Mouse (Mus musculus) fat pad, adult 2 months (tissue): ENCODE measurements around the gene Tvp23a.

Experiments used
- DNase-seq: peaks from one replicate; pipeline ENCODE4 v3.0.0-alpha.2; 2011; ENCODE audit warnings: low read depth, low spot score; ENCODE audit errors: extremely low read depth

Tvp23a gene

DNA sequence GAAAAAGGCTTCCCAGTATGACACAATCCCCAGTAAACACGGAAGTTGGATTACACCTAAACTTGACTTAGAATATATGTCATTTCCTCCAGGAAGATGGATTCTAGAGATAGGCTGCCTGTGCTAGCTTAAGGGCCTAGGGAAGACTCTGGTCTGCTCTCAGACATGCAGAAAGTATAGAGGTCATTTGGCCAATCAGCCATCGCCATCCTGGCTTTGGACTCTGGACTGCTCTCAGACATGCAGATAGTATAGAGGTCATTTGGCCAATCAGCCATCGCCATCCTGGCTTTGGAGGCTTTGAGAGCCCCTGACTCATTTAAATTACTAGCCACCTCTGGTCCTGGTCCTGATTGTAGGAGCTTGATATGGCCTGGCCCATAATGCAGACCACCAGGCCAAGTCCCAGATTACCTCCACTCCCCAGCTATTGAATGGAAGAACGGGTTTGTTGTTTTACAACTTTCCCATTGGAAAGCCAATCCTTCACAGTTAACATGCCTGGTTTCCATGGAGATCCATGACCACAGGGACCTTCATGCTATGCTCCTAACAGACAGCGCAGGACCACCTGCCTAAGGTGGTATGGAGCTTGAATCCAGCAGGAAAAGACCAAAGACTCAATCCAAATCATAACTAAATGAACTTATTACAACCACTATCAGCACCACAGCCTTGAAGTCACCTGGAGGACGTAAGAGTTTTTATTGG, 6.9 kb upstream of the Tvp23a start:
- no peak for DNase-seq

DNA sequence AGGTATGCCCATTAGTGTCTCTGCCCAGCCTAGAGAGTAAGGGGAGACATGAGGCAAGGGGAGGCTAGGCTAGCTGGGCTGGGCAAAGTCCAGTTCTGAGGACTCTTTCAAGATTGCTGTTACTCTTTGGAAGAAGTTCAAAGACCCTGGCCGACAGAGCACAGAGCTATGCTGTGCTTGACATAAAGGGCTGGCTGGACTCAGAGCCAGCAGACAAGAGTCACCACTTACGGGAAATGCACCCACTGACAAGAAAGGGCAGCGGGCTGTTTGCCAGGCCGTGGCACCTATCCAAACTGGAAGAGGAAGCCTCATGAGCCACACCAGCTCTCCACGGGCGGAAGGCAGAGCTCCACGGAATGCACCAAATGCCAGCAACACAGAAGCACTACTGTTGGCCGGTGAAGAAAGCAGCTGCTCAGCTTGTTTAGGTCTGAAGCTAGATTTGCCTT, 5.3 kb upstream of the Tvp23a start:
- DNase-seq: no peak

DNA sequence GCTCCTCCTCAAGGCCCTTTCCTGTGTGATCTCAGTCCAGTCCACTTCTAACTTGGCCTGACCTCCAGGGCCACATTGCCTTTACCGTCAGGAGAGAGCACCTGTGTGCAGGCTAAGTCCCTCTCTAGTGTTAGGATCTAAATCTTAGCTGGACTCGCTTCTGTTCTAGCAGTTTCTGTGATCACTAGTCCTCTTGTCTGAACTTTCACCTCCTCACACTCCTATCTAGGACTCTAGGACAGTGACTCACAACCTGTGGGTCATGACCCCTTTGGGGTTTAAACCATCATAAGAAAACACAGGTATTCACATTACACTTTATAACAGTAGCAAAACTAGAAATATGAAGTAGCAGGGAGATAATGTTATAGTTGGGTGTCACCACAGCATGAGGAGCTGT, 4.7 kb upstream of the Tvp23a start:
- no peak for DNase-seq

DNA sequence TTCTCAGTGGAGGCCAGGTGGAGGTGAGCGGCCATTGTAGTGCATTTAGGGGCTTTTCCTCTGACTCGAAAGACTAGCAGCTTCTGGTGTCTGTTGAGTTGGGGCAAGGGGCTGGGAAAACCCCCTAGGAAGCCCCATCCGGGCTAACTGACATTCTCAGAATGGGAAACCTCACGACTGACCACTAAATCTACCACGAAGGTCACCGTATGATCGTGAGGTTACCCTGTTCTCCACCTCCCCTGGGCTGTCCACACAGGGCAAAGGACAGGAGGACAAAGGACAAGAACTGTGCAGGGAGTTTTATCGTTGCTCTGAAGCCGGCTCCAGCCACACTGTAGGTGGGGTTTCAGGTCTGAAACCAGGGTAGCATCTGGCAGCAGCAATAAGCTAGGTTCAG, 1.8 kb upstream of the Tvp23a start:
- DNase-seq: no peak

DNA sequence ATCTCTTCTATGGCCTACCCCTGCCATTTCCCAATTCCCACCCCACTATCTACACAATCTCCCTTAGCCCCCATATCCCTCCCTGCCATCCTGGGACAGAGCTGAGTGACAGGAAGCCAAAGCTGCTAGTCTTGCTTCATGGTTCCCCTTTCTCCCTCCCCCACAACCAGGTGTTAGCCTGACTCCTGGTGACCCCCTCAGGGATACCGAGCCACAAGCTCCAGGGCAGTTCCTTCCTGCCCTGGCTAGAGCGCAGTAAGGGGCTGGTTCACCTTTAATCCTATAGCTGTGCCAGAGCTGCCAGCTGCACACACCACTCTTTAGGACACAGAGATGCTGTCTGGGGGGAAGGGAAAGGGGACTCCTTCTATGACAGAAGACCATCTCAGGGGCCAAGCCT, 619 bp upstream of the Tvp23a start:
- DNase-seq: no peak

DNA sequence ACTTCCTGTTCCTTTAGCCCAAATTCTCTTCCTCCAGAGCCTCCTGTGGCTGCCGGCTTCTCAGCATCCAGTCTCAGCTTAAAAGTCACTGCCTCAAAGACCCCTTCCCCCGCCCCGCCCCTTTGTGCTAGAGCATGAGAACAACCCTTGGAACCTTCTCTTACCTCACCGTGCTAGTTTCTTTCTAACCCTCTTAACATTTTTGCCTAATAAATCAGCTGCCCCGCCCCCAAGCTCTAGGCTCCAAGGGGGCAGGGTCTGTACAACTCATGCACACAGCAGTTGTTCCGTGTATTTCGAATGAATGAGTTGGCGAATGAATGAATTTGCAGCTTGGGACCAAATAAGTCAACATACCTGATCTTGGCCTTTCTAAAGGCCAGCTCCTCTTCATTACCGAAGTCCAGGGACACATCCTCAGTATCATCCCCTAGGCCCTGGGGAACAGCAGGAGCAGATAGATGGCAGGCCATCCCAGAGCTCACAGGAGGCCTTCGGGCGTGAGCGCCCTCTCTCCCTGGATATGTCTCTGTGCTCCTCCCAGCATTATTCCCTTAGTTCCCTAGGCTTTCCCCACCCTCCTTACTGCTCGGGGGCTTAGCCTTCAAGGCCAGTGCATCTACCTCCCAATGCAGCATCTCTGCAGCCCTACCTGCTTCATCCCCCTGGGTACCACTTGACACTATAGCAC, 444 bp downstream of the Tvp23a start:
- no peak for DNase-seq

DNA sequence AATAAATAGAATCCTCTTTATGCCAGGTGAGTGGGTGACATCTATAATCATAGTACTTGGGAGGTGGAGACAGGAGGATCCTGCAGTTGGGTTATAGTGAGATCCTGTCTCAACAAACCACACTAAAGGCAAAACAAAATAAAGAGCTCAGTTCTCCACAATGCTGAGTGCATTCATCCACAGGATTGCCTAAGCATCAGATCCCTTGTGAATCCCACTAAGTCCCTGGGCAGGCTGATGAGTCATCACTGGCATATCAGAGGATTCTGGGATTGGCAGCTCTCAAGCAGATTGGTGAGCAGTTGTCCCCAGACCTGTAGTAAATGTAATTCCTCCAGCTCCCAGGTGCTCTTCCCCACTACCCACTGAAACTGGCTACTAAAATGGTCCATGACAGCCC, 3.4 kb downstream of the Tvp23a start:
- no peak for DNase-seq

DNA sequence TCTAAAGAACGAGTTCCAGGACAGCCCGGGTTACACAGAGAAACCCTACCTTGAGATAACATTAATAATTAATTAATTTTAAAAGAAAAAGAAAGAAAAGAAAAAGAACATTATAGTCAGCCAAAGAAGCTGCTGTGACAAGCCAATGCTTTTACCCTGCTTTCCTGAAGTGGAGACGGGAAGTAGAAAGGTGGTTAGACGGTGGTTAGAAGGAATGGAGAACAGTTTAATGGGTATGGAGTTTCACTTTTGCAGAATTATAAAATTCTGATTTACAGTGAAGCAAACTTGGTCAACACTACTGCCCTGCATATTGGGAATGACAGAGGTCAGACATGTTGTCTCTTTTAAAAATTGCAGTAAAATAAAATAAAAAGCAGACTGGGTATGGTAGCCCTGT, 5.4 kb downstream of the Tvp23a start:
- no peak for DNase-seq

DNA sequence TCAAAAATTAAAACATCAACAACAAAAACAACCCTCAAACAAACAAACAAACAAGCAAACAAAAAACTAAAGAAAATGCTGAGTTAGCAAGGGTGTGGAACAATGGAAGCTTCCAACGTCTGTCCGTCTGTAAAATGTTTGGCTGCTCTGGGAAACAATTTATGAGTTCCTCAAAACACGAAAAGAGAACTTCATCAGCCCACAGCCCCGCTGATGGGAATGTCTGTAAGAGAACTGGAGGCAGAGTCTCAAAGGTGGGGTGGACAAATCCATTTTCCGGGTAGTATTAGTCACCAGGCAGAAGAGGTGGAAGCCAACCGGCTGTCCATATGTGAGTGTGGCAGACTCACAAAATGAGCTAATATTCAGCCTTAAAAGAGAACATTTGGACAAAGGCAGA, 5.8 kb downstream of the Tvp23a start:
- no peak for DNase-seq

DNA sequence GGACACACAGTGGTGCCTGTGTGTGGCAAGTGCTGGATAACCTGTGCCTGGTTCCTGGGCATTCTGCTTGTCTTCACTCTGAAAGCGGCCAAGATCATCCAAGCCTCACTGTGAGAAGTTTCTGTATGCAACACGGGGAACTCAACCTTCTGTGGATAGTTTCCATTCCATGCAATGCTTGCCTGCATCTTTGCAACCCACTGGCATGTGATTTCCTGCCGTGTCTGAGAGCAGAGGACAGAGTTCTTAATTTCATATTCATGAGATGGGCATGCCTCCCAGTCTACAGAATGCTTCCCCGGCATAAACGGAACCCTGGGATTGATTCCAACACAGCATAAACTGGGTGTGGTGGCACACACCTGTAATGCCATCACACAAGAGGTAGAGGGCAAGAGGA, 9.1 kb downstream of the Tvp23a start:
- DNase-seq: no peak

DNA sequence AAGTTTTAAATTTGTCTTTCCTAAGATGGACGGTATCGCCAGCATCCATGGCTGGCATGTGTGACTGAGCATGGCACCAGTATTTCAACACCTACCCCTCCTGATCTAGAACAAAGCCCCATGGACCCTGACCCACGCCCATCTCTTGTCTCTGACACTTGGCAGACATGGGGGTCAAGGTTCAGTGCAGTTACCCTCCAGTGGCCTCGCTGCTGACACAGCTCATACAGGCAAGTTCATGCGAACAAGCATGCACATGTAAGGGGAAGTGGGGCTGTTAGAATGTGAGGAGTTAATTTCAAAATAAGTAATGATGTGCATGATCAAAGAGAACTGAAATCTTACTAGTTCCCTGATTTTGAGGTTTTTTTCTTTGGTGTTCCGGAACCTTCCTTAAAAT, 11.0 kb downstream of the Tvp23a start:
- no peak for DNase-seq

DNA sequence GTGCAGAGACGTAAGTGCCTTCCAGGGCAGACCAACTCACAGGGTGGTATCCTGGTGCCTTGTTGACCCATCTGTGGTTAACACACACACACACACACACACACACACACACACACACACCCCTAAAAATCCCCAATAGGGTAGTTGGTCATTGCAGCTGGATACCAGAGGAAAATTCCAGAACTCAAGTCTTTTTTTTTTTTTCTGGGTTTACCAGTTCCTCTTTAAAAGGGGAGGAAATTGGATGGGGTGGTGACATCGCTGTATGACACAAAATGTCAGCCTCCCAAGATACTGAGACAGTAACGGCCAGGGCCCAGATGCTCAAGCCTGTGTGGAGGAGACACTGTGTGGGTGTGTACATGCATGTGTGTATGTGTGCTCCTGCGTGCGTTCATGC, 13.8 kb downstream of the Tvp23a start:
- DNase-seq: no peak

DNA sequence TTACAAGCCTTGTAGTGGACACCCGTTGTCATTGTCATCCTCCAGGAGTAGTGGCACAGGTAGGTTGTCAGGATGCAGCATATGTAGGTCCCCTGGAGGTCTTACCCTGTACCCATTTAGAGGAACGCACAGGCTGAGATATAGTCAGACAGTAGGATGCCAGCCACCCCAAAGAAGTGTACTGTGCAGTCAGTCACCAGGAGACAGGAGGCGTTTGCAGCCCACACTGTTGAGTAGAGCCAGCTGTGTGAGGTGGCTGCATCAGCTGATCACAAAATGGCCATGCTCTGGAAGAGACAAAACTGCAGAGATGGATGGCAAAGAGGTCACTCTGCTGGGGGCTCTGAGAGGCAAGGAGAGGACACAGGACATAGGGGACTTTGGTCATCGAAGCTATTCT, 14.8 kb downstream of the Tvp23a start:
- no peak for DNase-seq

DNA sequence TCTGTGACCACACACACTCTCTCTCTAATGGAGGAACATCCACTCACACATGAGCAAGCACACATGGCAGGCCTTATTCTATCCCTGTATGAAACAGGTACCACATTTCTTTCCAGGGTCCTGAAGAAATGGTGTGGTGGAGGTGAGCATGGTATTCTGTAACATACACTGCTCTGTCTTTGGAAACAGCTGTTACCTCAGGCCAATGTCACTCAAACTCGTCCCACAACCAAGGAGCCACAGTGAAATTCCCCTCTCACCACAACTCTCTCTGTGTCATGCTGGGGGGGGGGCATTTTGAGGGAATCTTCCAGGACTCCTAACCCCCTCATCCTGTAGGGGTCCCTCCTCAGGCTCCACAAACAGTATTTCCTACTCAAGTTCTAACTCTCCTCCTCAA, 15.3 kb downstream of the Tvp23a start:
- no peak for DNase-seq

DNA sequence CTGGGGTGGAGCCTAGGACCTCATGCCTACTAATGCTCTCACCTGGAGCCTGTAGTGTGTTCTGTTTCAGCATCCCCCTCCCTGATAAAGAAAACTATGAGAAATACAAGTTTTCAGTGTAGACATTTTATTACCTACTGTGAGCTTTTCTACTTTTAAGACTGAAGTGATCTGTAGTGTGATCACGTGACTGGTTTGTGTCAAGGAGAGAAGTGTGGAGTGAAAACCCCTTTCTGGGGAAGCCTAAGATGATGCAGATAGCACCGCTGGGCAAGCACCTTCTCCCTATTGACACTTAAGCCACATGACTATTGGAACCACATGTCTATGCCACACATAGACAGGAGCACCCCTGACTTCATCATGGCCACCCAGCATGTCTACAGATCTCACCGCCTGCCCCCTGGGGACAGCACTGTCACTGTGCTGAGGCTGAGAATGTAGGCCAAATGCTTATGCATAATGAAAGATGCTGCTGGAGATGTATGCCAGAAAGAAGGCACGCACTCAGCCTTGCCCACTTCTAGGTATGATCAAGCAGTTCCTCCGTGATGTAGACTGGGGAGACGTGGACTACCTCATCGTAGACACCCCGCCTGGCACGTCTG, 26.6 kb downstream of the Tvp23a start:
- no peak for DNase-seq

DNA sequence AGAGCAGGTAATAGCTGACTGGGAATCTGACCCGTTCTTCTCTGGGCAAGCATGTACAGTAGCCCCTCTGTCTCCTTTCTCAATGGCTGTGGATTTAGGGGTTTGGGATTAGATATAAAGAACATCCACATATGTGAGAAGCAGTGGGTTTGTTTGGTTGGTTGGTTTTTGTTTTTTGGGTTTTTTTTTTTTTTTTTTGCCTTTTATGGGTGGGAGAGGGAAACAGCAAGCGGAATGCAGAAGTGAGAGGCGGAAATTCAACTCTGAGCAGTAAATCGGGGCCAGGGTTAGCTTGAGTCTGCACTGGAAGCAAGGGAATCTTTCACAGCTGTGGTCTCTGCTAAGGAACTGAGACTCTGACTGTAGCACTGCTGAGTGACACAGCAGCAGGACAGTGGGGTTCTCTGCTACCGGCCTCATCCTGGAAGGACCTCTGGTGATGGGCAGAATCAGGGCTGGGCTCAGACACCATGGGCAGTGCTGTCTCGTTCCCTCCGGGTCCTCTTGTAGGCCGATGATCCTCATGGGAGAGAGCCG, 29.4 kb downstream of the Tvp23a start:
- no peak for DNase-seq

DNA sequence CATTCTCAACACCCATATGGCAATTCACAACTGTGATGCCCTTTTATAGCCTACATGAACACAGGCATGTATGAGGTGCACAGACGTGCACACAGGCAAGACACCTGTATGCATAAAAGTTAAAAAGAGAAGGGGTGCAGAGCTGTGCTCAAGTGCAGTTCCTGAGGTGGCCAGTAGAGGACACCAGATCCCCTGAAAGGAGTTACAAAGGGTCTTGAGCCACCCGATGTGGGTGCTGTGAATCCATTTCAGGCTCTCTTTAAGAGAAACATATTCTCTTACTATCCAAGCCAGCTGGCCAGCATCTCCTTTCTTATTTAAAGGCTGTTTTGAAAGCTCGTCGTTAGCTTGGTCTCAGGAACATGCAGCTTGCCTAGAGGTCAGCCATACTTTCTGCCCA, 30.3 kb downstream of the Tvp23a start:
- DNase-seq: no peak

DNA sequence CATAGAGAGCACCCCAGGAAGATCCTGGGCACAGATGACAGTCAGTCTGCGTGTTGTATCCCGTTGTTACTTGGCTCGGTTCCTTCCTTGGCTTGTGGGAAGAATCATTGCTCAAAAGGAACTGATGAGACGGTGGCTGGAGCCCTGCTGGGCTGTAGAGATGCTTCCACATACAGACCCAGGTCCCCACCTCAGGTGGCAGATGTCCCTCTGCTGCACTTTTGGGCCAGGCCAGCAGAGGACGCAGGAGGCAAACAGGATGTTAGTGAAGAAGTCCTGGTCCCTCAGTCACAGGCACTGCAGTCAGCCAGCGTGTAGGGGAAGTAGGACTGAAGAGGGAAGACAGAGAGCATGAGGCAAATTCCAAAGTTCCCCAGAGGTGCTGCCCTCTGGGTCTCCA, 31.2 kb downstream of the Tvp23a start:
- no peak for DNase-seq

DNA sequence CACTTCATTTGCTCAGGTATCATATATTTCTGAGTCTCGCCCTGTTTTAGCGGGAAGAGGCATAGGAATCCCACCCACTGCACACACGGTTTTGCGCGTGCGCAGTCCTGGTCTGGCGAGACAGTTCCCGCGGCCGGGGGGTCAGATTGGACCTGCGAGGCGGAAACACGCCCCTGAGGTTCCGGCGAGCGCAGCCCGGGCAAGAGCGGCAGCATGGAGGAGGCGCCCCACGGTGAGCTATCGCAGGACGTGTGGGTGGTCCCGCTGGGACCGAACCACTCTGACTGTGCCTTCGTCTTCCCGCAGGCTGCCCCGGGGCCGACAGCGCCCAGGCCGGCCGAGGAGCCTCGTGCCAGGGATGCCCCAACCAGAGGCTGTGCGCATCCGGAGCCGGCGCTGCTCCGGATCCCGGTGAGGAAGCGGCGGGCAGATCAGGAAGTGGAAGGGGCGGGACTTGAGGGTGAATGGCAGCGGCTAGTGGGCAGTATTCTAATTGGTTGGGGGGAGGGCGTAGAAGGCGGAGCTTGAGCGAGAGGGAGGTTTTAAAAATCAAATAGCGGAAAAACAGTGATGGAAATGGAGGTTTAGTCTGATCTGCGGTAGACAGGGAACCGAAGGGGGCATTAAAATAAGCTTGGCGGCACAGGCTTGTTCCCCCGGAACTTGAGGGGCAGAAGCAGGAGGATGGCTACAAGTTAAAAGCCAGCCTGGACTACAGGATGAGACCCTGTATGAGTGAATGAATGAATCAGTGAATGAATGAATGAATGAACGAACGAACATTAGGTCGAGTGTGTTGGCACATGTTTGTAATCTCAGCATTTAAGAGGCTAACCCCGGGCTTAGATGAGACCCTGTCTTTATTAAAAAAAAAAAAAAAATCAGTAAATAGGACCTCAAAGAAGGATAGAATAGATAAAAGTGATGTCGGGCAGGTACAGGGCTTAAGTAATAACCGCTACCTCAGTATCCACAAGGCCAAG, 35.1 kb downstream of the Tvp23a start, which contains the start of gene Nubp1:
Nubp1 (plus strand) TSS at position 185 of the 983 bp plus-strand sequence.
- no peak for DNase-seq

DNA sequence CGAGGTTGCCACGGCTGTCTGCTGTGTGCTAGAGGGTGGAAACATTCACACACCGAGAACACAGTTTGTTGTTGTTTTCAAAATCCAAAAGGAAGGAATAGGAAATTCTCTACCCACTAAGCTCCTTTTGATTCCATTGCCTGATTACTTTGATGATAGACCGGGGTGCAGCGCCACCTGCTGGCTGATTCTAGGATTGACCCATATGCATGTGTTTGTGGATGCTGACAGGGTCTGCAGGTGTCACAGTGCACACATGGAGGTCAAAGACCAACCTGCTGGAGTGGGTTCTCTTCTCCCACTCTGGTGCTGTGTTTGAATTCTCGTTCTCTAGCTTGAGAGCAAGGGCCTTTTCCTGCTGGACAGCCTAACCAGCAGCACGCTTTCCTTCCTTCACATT, 48.0 kb downstream of the Tvp23a start:
- DNase-seq: no peak

DNA sequence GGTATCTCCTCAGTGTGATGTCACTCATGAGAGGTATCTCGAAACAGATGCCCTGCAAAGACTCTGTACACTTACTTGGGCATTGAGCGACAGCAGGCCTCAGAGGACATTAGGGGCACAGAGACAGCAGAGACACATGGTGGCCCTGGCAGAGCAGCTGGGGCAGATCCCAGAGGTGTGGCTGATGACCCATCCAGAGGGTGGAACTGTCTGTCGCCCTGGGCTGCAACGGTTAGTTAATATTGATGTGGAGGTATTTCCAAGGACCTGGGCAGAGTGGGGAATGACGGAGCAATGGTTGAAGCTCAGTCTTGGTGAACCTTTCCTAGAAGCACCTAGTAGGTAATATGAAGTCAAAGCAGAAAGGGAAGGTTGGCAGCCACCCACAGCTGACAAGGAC, 48.4 kb downstream of the Tvp23a start:
- DNase-seq: no peak
